Mouse (Mus musculus) myocyte (in vitro differentiated cells): ENCODE data around the gene Chga. TPM values are rescaled to one million over a fixed set of nuclear protein-coding genes. Genes with fewer than 3 reads are reported as not detected.

Experiments used
- H3K27me3 ChIP-seq: one replicate; pipeline ENCODE4 v1.6.1; 2011; ENCODE audit not compliant: control insufficient read depth, insufficient read depth, insufficient read length
- H3K36me3 ChIP-seq: one replicate; pipeline ENCODE4 v1.6.1; 2011; ENCODE audit not compliant: control insufficient read depth, insufficient read depth
- H3K4me2 ChIP-seq: one replicate; pipeline ENCODE4 v1.6.1; 2011; ENCODE audit warnings: low read depth, control low read depth
- H3K4me3 ChIP-seq: one replicate; pipeline ENCODE4 v1.5.1; 2011; ENCODE audit warnings: mild to moderate bottlenecking, control low read depth, moderate library complexity
- H3K79me2 ChIP-seq: one replicate; pipeline ENCODE4 v1.6.1; 2011; ENCODE audit not compliant: control insufficient read depth, insufficient read depth
- H3ac ChIP-seq: one replicate; pipeline ENCODE4 v1.6.1; 2011; ENCODE audit not compliant: control insufficient read depth, insufficient read length
- CEBPB ChIP-seq: IDR thresholded peaks from 2 replicates; pipeline ENCODE4 v1.6.1; 2011; ENCODE audit warnings: mild to moderate bottlenecking, moderate library complexity; ENCODE audit not compliant: poor library complexity, insufficient read depth, severe bottlenecking
- E2F4 ChIP-seq: IDR thresholded peaks from one replicate; pipeline ENCODE4 v1.6.1; 2011; ENCODE audit warnings: mild to moderate bottlenecking, control low read depth, moderate library complexity; ENCODE audit not compliant: insufficient read depth
- MAX ChIP-seq: IDR thresholded peaks from one replicate; pipeline ENCODE4 v1.6.1; 2011; ENCODE audit warnings: low read depth, mild to moderate bottlenecking, control low read depth
- MYOD1 ChIP-seq, 3 experiments: IDR thresholded peaks; one replicate each; pipeline ENCODE4 v1.6.1; 2011; ENCODE audit warnings: control low read depth in 2 of 3, low read depth in 2 of 3, mild to moderate bottlenecking in 2 of 3, moderate library complexity in 1 of 3; ENCODE audit not compliant: insufficient read length in 2 of 3, control insufficient read depth in 1 of 3
- MYOG ChIP-seq, 3 experiments: IDR thresholded peaks; one replicate each; pipeline ENCODE4 v1.6.1; 2011; ENCODE audit warnings: control low read depth in 2 of 3, low read depth in 2 of 3, mild to moderate bottlenecking in 2 of 3; ENCODE audit not compliant: insufficient read length in 2 of 3, control insufficient read depth in 1 of 3, insufficient read depth in 1 of 3
- POLR2A ChIP-seq: IDR thresholded peaks from one replicate; pipeline ENCODE4 v1.6.1; 2011; ENCODE audit warnings: low read depth, mild to moderate bottlenecking, control low read depth, moderate library complexity; ENCODE audit not compliant: insufficient read length
- POLR2AphosphoS2 ChIP-seq: IDR thresholded peaks from one replicate; pipeline ENCODE4 v1.6.1; 2011; ENCODE audit warnings: low read depth, control low read depth; ENCODE audit not compliant: insufficient read length
- REST ChIP-seq: IDR thresholded peaks from one replicate; pipeline ENCODE4 v1.6.1; 2011; ENCODE audit warnings: mild to moderate bottlenecking, control low read depth, moderate library complexity; ENCODE audit not compliant: insufficient read depth, insufficient read length
- SRF ChIP-seq: IDR thresholded peaks from one replicate; pipeline ENCODE4 v1.6.1; 2011; ENCODE audit warnings: low read depth; ENCODE audit not compliant: control insufficient read depth, insufficient read length
- TCF12 ChIP-seq: IDR thresholded peaks from one replicate; pipeline ENCODE4 v1.6.1; 2011; ENCODE audit warnings: mild to moderate bottlenecking, control low read depth; ENCODE audit not compliant: poor library complexity, insufficient read depth, severe bottlenecking
- TCF3 ChIP-seq: IDR thresholded peaks from one replicate; pipeline ENCODE4 v1.6.1; 2011; ENCODE audit warnings: low read depth, control low read depth; ENCODE audit not compliant: insufficient read length
- USF1 ChIP-seq: IDR thresholded peaks from one replicate; pipeline ENCODE4 v1.6.1; 2011; ENCODE audit warnings: low read depth, mild to moderate bottlenecking, control low read depth, moderate library complexity
- polyA plus RNA-seq: library from polyadenylated mRNA; unstranded; fragments of >200 nt; fragmentation: generic; extraction: Trizol; gene quantifications from one replicate; pipeline ENCODE4 v1.2.1, GENCODE M21; 2012; ENCODE audit warnings: missing spikeins

Chga gene
- polyA plus RNA-seq, 1 experiment: not detected

DNA sequence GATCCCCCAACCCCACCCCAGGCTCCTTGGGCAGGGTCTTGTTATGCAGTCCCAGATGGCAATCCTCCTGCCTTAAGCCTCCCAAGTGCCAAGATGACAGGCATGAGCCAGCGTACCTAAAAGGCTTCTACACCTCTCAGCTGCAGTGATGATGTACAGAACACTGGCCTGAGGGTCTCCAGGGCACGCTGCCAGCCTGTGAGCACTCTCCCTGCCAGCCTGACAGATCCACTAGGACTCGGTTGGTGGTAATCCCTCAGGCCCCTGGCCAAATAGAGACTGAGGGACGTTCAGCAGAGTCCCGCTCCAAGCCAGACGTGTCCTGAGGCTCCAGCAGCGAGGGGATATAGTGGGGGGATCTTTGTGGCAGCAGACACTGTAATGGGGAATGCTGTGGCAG, 18.3 kb downstream of the Chga start:
- no peak overlapping the region for H3K4me2 ChIP-seq
- H3K4me3 ChIP-seq: no peak overlapping the region
- no peaks in the 10 kb centered on the region for H3K27me3 ChIP-seq
- no peaks in the 10 kb centered on the region for H3K36me3 ChIP-seq
- H3K79me2 ChIP-seq: no peaks in the 10 kb centered on the region
- TF ChIP-seq MAX (no peak), POLR2AphosphoS2 (no peak), MYOD1 (IDR thresholded peaks at IDR 0.05; ENCODE audit: control insufficient read depth in 1 of 3, insufficient read length in 2 of 3, low read depth in 2 of 3) (no peak), TCF3 (no peak), POLR2A (no peak), TCF12 (no peak), MYOG (IDR thresholded peaks at IDR 0.05; ENCODE audit: control insufficient read depth in 1 of 3, insufficient read depth in 1 of 3, insufficient read length in 2 of 3, low read depth in 2 of 3) (no peak), CEBPB (no peak), USF1 (no peak), SRF (no peak), E2F4 (no peak), REST (no peak)
- no peak overlapping the region for H3ac ChIP-seq

DNA sequence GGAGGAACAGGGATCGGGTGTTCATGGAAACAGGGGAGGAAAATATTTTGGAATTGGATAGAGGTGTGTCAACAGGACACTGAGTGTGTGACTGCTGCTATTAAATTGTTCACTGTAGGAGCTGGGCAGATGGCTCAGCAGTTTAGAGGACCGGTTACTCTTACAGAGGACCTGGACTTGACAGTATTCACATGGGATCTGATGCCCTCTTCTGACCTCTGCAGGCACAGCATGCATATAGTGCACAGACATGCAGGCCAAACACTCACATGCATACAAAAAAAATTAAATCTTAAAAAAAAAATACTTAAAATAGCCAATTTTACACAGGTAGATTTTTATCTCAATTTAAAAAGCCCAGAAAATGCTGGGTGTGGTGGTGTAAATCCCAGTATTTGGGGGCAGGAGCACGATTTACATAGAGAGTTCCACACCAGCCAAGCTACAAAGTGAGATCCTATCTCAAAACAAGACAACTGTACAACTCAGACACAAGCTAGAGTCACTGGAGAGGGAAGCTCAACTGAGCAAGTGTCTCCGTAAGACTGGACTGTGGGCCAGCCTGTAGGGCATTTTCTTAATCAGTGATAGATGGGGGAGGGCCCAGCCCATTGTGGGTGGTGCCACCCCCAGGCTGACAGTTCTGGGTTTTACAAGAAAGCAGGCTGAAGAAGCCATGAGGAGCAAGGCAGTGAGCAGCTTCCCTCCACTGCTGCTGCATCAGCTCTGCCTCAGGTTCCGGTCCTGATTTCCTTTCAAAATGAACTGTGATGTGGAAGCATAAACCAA, 21.0 kb downstream of the Chga start:
- TF ChIP-seq REST: no peak
- TF ChIP-seq MYOG (IDR thresholded peaks at IDR 0.05; ENCODE audit: control insufficient read depth in 1 of 3, insufficient read depth in 1 of 3, insufficient read length in 2 of 3, low read depth in 2 of 3): no peak
- no peak for TF ChIP-seq MYOD1 (IDR thresholded peaks at IDR 0.05; ENCODE audit: control insufficient read depth in 1 of 3, insufficient read length in 2 of 3, low read depth in 2 of 3)
- TF ChIP-seq USF1: no peak
- no peak for TF ChIP-seq POLR2A
- TF ChIP-seq TCF3: no peak
- no peak for TF ChIP-seq E2F4
- no peak for TF ChIP-seq POLR2AphosphoS2

DNA sequence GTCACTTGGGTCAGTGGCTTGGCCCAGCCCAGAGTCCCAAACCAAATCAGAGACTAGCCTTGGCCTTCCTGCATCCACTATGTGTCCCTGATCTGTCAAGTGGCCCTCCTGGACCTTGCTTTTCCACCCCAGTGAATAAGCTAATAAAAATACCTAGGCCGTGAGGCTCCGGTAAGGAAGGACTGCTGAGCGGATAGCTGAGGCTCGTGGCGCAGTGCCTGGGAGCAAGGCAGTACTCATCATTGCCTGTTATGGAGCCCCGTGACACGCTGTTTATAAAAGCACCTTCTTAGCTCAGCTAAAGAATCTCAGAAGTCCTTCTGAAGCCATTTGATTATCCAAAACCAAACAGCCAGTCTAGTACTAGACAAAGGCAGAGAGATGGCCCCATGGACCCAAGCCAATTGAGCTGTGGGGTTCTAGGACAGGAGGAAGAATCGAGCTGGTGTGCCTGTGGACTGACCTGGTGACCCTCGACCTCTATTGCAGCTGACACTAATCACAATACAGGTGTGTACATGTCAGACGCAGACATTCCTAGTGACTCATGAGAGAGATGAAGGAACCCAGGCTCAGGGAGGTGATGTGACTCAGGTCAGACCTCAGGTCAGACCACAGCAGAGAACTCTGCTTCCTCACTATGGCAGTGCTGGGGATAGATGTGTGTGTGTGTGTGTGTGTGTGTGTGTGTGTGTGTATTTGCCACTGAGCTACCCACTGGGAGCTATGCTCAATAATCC, 22.1 kb downstream of the Chga start:
- H3K36me3 ChIP-seq: no peaks in the 10 kb centered on the region
- H3K4me2 ChIP-seq: no peak overlapping the region
- no peaks in the 10 kb centered on the region for H3K27me3 ChIP-seq
- no peaks in the 10 kb centered on the region for H3K79me2 ChIP-seq
- no peak overlapping the region for H3ac ChIP-seq
- H3K4me3 ChIP-seq: no peak overlapping the region
- no peak for TF ChIP-seq MAX
- no peak for TF ChIP-seq CEBPB
- TF ChIP-seq E2F4: no peak
- TF ChIP-seq POLR2A: no peak
- TF ChIP-seq TCF12: no peak
- no peak for TF ChIP-seq MYOD1 (IDR thresholded peaks at IDR 0.05; ENCODE audit: control insufficient read depth in 1 of 3, insufficient read length in 2 of 3, low read depth in 2 of 3)
- no peak for TF ChIP-seq TCF3
- TF ChIP-seq REST: no peak
- no peak for TF ChIP-seq MYOG (IDR thresholded peaks at IDR 0.05; ENCODE audit: control insufficient read depth in 1 of 3, insufficient read depth in 1 of 3, insufficient read length in 2 of 3, low read depth in 2 of 3)
- TF ChIP-seq USF1: no peak
- no peak for TF ChIP-seq POLR2AphosphoS2
- TF ChIP-seq SRF: no peak

More for the DNA sequence above, 21.0 kb downstream of the Chga start:
- Histone ChIP-seq H3K79me2 (no peaks in the 10 kb centered on the region), H3K27me3 (no peaks in the 10 kb centered on the region), H3K36me3 (no peaks in the 10 kb centered on the region), H3K4me2 (no peak overlapping the region), H3K4me3 (no peak overlapping the region), H3ac (no peak overlapping the region)

DNA sequence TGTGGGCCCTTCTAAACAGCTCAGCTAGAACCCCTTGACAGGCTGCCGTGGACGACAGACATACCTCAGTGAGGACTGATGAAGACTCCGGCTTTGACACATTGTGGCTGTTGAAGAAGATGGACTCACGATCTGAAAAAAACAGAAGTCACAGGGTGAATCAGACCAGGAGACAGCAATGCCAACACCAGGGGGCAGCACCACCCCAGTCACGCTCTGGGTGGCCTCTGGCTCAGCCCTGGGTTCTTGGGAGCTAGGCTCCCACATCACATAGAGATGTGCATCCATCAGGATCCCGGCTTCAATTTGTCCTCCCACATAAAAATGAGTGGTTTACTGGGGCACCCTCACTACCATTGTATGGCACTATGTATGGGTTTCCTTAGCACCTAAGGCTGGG, 24.3 kb downstream of the Chga start:
- Histone ChIP-seq H3ac (no peak overlapping the region), H3K4me2 (no peak overlapping the region), H3K79me2 (no peaks in the 10 kb centered on the region), H3K4me3 (no peak overlapping the region), H3K27me3 (no peaks in the 10 kb centered on the region), H3K36me3 (no peaks in the 10 kb centered on the region)
- no peak for TF ChIP-seq MAX
- no peak for TF ChIP-seq POLR2AphosphoS2
- TF ChIP-seq POLR2A: no peak
- no peak for TF ChIP-seq REST
- no peak for TF ChIP-seq MYOG (IDR thresholded peaks at IDR 0.05; ENCODE audit: control insufficient read depth in 1 of 3, insufficient read depth in 1 of 3, insufficient read length in 2 of 3, low read depth in 2 of 3)
- TF ChIP-seq TCF12: no peak
- no peak for TF ChIP-seq E2F4
- TF ChIP-seq USF1: no peak
- no peak for TF ChIP-seq SRF
- no peak for TF ChIP-seq MYOD1 (IDR thresholded peaks at IDR 0.05; ENCODE audit: control insufficient read depth in 1 of 3, insufficient read length in 2 of 3, low read depth in 2 of 3)
- no peak for TF ChIP-seq CEBPB
- no peak for TF ChIP-seq TCF3
